Mouse (Mus musculus): ENCODE results near the gene Hist2h3b. TPM values are rescaled to one million over a fixed set of nuclear protein-coding genes. Genes with fewer than 3 reads are reported as not detected.

Gene Hist2h3b
- polyA plus RNA-seq, 1 experiment, result 7.5 TPM

DNA sequence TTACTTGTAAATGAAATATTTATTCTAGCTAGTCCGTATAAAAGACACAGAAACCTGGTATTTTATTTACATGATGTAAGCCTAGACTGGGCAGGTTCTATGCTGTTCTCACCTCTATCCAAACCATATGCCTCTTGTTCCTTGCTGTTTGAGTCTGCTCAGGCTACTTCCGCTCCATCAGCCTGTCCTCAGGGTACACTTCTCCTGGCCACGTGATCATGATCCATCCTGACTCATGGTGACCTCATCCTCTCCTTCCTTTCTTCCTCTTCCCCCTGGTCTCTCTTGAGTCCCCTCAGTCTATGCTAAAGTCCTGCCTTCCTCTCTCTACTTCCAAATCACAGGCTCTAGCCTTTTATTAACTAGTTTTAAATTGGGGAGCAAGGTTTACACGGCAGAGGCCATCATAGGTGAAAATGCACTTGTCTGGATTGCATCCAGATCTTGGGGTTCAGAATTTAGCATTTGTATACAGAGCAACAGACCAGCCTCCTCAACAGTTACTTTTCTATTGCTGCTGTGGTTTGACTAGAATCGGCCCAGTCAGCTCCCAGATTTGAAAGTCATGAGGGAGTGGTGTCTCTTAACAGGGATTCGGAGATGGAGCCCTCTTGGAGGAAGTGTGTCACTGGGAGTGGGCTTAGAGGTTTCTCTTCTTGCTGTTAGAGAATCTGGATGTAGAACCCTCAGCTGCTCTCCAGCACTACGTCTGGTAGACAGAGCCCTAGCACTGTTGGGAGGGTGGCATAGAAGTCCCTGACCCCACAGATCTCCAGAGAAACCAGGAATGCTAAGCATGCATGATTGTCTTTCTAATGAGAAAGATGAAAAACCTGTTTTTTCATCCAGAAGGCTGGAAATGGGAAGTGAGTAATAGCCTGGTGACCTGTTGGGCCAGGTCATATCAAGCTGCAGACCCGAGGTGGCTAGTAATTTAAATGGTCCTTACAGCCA lies 41.5 kb upstream of the Hist2h3b start:
- Histone ChIP-seq H3K4me1 (ENCODE audit: control insufficient read depth, insufficient read depth, low read length) (peaks cover 8% of the 10 kb centered on the region), H3K4me3 (ENCODE audit: insufficient read depth, low read length) (no peak overlapping the region), H3K27ac (ENCODE audit: insufficient read depth, low read length) (peak overlapping the region; percentile 57)
- TF ChIP-seq POLR2A (IDR thresholded peaks at IDR 0.05; ENCODE audit: low read depth, low read length), result no peak
- no peak for TF ChIP-seq CTCF (IDR thresholded peaks at IDR 0.05; ENCODE audit: borderline replicate concordance, insufficient read depth, low read length)

DNA sequence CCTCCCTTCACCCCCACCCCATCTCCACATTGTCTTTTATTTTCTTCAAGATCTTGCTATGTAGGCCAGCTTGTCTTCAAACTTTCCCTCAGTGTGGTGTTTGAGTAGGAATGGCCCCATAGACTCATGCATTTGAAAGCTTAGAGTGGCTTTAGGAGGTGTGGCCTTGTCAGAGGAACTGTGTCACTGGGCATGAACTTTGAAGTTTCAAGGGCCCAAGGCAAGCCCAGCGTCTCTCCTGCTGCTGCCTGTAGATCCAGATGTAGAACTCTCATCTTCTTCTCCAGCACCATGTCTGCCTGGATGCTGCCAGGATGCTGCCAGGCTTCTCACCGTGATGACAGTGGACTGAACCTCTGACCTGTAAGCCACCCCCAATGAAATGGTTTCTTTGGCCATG lies 39.6 kb upstream of the Hist2h3b start:
- no peak overlapping the region for H3K27ac ChIP-seq (ENCODE audit: insufficient read depth, low read length)
- TF ChIP-seq POLR2A (IDR thresholded peaks at IDR 0.05; ENCODE audit: low read depth, low read length) (no peak), CTCF (IDR thresholded peaks at IDR 0.05; ENCODE audit: borderline replicate concordance, insufficient read depth, low read length) (no peak)
- peaks cover 8% of the 10 kb centered on the region for H3K4me1 ChIP-seq (ENCODE audit: control insufficient read depth, insufficient read depth, low read length)
- no peak overlapping the region for H3K4me3 ChIP-seq (ENCODE audit: insufficient read depth, low read length)

DNA sequence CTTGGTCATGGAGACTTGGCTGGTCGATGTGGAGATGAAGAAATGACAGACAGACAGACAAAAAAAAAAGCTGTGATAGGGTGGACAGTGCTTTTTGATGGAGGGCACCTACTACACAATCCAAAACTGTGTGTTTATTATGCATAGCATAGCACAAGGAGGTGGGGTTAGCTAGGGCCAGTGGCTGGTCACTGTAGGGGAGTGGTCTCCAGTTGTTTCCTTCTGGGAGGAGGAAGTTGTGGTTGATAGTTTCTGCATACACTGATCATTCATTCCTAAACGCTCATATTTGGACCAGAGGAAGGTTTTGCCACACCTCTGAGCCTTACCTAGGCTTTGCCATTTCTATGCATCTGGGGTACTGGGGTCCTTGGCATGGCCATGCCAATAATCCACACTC lies 38.0 kb upstream of the Hist2h3b start:
- Histone ChIP-seq H3K27ac (ENCODE audit: insufficient read depth, low read length) (no peak overlapping the region), H3K4me1 (ENCODE audit: control insufficient read depth, insufficient read depth, low read length) (peaks cover 8% of the 10 kb centered on the region), H3K4me3 (ENCODE audit: insufficient read depth, low read length) (no peak overlapping the region)
- no peak for TF ChIP-seq CTCF (IDR thresholded peaks at IDR 0.05; ENCODE audit: borderline replicate concordance, insufficient read depth, low read length)
- TF ChIP-seq POLR2A (IDR thresholded peaks at IDR 0.05; ENCODE audit: low read depth, low read length), result no peak

DNA sequence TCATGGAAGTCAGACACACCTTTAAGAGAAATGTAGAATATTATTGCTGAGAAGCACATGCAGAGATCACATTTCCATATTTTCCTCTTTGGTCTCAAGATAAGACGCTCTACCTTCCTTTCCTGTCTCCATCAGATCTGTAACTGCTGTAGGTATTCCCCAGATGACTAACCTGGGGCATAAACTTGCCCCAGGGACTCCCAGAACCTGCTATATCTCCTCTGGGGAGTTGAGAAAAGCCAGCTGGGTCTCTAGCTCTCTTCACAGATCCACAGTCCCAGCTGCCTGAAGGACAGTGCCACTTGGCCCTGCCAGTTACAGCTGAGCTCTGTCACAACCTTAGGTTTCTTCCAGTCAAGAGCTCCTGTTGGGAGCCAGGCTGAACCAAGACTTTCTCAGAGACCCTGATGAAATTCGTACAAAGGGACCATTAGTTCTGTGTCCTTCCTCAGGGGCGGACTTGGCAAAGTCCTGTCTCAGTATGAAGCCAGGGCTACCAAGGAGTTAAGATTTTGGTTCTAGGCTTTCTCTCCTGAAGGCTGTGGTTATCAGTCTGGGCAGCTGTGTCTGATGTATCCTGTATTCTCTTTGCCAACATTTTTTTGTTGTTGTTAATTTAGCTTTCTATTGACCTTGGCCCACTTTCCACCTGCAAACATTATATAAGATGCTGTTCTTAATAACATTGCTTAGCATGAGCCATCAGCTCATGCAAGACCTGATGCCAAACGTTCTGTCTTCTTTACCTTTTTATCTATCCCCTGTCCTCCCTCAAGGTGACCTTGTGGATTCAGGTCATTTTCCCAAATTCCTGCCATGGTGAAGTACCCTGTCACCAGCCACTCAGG lies 37.3 kb upstream of the Hist2h3b start:
- Histone ChIP-seq H3K4me1 (ENCODE audit: control insufficient read depth, insufficient read depth, low read length) (peaks cover 8% of the 10 kb centered on the region), H3K4me3 (ENCODE audit: insufficient read depth, low read length) (no peak overlapping the region), H3K27ac (ENCODE audit: insufficient read depth, low read length) (no peak overlapping the region)
- TF ChIP-seq POLR2A (IDR thresholded peaks at IDR 0.05; ENCODE audit: low read depth, low read length) (no peak), CTCF (IDR thresholded peaks at IDR 0.05; ENCODE audit: borderline replicate concordance, insufficient read depth, low read length) (no peak)

DNA sequence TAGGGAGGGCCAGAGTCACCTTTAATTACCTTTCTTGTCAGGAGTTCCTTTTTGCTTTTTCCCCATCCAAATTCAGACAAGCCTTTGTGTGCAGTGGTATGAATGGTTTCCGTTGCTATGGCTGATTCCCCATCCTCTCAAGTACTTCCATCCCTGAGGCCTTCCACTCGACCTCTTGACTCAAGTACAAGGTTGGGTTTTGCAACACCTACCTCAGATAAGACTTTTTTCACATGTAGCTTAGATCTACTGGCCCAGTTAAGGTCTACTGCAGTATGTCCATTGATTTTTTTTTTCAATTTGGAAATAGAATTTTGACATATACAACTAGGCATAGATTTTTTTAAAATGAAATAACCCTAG lies 36.7 kb upstream of the Hist2h3b start:
- Histone ChIP-seq H3K4me3 (ENCODE audit: insufficient read depth, low read length) (no peak overlapping the region), H3K27ac (ENCODE audit: insufficient read depth, low read length) (no peak overlapping the region), H3K4me1 (ENCODE audit: control insufficient read depth, insufficient read depth, low read length) (peaks cover 9% of the 10 kb centered on the region)
- TF ChIP-seq CTCF (IDR thresholded peaks at IDR 0.05; ENCODE audit: borderline replicate concordance, insufficient read depth, low read length) (no peak), POLR2A (IDR thresholded peaks at IDR 0.05; ENCODE audit: low read depth, low read length) (no peak)

DNA sequence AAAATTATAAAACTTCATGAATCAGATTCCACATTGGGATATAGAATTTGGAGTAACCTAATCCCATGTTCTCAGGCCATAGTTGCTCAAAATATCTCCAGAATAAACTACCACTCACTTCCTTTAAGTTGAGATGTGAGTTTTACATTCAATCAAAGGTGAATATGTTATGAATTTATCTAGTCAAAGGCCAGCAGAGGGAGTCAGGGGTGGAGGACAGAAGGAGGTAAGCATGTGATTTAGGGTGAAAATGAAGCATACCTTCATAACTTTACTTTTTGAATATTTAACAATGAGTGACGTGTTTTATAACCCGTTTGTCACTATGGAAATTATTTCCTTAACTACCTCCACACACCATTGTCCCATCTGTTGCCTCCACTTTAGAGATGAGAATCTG lies 33.5 kb upstream of the Hist2h3b start:
- TF ChIP-seq POLR2A (IDR thresholded peaks at IDR 0.05; ENCODE audit: low read depth, low read length) (no peak), CTCF (IDR thresholded peaks at IDR 0.05; ENCODE audit: borderline replicate concordance, insufficient read depth, low read length) (no peak)
- Histone ChIP-seq H3K4me3 (ENCODE audit: insufficient read depth, low read length) (no peak overlapping the region), H3K27ac (ENCODE audit: insufficient read depth, low read length) (no peak overlapping the region), H3K4me1 (ENCODE audit: control insufficient read depth, insufficient read depth, low read length) (peaks cover 3% of the 10 kb centered on the region; the same call in 1 of the 2 replicates)

DNA sequence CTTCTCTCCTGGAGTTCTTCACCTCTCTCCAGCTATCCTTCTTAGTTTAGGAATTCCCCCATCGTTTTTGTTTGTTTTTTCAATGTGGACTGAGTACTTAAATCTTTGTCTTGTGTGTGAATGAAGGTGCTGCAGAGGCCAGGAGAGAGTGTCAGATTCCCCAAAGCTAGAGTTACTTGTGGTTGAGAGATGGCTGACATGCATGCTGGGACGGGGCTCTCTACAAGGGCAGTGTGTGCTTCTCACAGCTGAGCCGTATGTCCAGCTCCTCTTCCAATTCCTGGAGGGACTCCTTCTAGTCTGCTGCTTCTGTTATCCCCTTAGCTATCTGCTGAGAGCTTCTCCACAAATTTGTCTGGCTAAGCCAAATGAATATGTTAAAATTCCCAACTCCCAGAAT lies 32.6 kb upstream of the Hist2h3b start:
- no peak overlapping the region for H3K4me3 ChIP-seq (ENCODE audit: insufficient read depth, low read length)
- peaks cover 3% of the 10 kb centered on the region; the same call in 1 of the 2 replicates for H3K4me1 ChIP-seq (ENCODE audit: control insufficient read depth, insufficient read depth, low read length)
- no peak overlapping the region for H3K27ac ChIP-seq (ENCODE audit: insufficient read depth, low read length)
- no peak for TF ChIP-seq CTCF (IDR thresholded peaks at IDR 0.05; ENCODE audit: borderline replicate concordance, insufficient read depth, low read length)
- TF ChIP-seq POLR2A (IDR thresholded peaks at IDR 0.05; ENCODE audit: low read depth, low read length), result no peak

DNA sequence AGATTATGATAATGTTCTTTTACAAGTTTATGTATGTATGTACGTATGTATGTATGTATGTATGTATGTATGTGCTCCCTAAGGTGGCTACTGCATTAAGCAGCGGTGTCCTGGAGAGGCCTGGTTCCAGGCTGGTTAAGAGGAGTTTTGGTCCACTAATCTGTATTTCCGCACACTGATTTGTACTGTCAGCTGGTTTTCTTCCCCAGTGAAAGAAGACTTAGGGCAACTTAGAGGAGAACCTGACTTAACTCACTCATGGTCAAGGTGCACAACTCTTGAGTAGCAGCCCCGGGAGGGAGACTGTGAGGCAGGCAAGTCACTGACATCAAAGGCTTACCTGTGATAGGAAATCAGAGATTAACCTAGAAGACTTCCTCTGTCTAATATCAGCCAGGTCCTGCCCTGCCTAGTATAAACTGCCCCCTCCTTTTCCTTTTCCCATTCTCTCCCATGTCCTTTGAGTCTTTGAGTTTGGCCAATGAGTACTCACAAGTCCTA lies 31.6 kb upstream of the Hist2h3b start:
- peaks cover 3% of the 10 kb centered on the region; the same call in 1 of the 2 replicates for H3K4me1 ChIP-seq (ENCODE audit: control insufficient read depth, insufficient read depth, low read length)
- TF ChIP-seq CTCF (IDR thresholded peaks at IDR 0.05; ENCODE audit: borderline replicate concordance, insufficient read depth, low read length) (no peak), POLR2A (IDR thresholded peaks at IDR 0.05; ENCODE audit: low read depth, low read length) (no peak)
- no peak overlapping the region for H3K27ac ChIP-seq (ENCODE audit: insufficient read depth, low read length)
- peak overlapping the region; percentile 55 for H3K4me3 ChIP-seq (ENCODE audit: insufficient read depth, low read length)

DNA sequence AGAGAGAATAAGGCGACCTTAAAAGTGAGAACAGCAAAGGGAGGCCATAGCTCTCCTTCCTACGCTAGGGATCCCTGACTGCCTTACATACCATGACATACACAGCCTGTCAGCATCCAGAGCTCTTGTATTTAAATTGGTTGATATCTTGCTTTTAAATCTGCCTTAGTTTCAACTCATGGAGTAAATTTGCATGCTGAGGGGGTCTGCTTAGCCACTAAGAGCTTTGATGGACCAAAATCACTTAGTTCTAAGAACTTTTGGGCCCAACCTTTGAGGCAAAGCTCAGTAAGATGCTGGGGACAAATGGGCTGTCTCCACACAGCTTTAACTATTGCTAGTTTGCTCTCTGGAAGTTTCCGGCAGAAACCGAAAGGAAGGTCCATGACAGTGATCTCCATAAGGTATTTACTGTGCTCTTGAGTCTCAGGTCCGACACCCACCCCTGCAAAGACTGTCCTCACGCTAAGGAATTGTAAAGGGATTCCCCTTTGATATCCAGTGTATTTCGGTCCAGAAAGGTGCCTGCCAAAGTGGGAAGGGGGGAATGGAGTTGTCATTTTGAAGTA lies 31.0 kb upstream of the Hist2h3b start:
- no peak for TF ChIP-seq CTCF (IDR thresholded peaks at IDR 0.05; ENCODE audit: borderline replicate concordance, insufficient read depth, low read length)
- H3K27ac ChIP-seq (ENCODE audit: insufficient read depth, low read length), result peak overlapping the region; percentile 83
- peak overlapping the region; percentile 55 for H3K4me3 ChIP-seq (ENCODE audit: insufficient read depth, low read length)
- peaks cover 3% of the 10 kb centered on the region; the same call in 1 of the 2 replicates for H3K4me1 ChIP-seq (ENCODE audit: control insufficient read depth, insufficient read depth, low read length)

All from embryonic fibroblast, embryonic 13.5 days (primary cell).